Mouse (Mus musculus) myocyte (in vitro differentiated cells): ENCODE measurements around the gene Gm10322.

Experiments used
- CEBPB ChIP-seq: IDR thresholded peaks from 2 replicates; pipeline ENCODE4 v1.6.1; 2011; ENCODE audit warnings: mild to moderate bottlenecking, moderate library complexity; ENCODE audit not compliant: poor library complexity, insufficient read depth, severe bottlenecking
- MYOG ChIP-seq, 3 experiments: IDR thresholded peaks; one replicate each; pipeline ENCODE4 v1.6.1; 2011; ENCODE audit warnings: control low read depth in 2 of 3, low read depth in 2 of 3, mild to moderate bottlenecking in 2 of 3; ENCODE audit not compliant: insufficient read length in 2 of 3, control insufficient read depth in 1 of 3, insufficient read depth in 1 of 3
- POLR2A ChIP-seq: IDR thresholded peaks from one replicate; pipeline ENCODE4 v1.6.1; 2011; ENCODE audit warnings: low read depth, mild to moderate bottlenecking, control low read depth, moderate library complexity; ENCODE audit not compliant: insufficient read length
- SRF ChIP-seq: IDR thresholded peaks from one replicate; pipeline ENCODE4 v1.6.1; 2011; ENCODE audit warnings: low read depth; ENCODE audit not compliant: control insufficient read depth, insufficient read length
- TCF12 ChIP-seq: IDR thresholded peaks from one replicate; pipeline ENCODE4 v1.6.1; 2011; ENCODE audit warnings: mild to moderate bottlenecking, control low read depth; ENCODE audit not compliant: poor library complexity, insufficient read depth, severe bottlenecking
- TCF3 ChIP-seq: IDR thresholded peaks from one replicate; pipeline ENCODE4 v1.6.1; 2011; ENCODE audit warnings: low read depth, control low read depth; ENCODE audit not compliant: insufficient read length

DNA sequence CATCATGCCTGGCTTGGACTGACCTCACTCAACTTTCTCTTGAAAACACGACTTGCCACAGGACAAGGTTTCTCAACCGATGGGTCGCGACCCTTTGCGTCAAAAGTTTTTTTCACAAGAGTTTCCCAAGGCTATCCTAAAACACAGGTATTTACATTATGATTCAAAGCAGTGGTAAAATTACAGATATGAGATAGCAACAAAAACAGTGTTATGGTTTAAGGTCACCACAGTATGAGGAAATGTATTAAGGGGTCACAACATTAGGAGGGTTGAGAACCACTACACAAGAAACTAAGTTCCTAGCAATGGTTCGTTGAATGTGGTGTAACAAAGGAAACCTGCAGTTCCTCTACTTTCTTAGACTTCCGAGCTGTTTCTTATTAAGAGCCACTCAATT lies 1.9 kb downstream of the Gm10322 start:
- TF ChIP-seq TCF12 (no peak), CEBPB (no peak), POLR2A (no peak), SRF (no peak), TCF3 (no peak), MYOG (IDR thresholded peaks at IDR 0.05; ENCODE audit: control insufficient read depth in 1 of 3, insufficient read depth in 1 of 3, insufficient read length in 2 of 3, low read depth in 2 of 3) (no peak)
